Mouse (Mus musculus): ENCODE data around the gene Lst1. TPM values are rescaled to one million over a fixed set of nuclear protein-coding genes. Genes with fewer than 3 reads are reported as not detected.

Gene Lst1
- total and polyA plus RNA-seq, 3 experiments, result 15.2 to 29.0 TPM; not detected in 1

DNA sequence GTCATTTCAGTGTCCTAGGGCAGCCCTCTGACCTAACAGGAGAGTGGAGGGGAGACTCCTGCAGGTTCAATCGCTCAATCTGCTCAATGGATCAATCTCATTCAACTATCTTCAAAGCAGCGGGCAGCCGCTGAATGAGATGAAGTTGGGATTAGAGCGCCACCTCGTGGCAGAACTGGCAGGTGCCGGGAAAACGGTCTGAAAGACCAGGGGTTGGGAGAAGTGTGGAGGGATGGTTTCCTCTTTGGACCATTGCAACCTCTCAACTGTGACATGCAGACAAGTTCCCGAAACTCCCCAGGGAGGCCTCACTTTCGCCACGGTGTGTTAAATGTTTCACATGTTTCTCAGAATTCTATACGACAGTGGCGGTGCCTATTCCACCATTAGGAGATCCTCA is 43.8 kb upstream of the Lst1 start:
- peak; percentile 78 for DNase-seq (ENCODE audit: low read depth, low spot score)
- Histone ChIP-seq H3K79me2 (ENCODE audit: control insufficient read depth, insufficient read depth, low read length, poor library complexity) (peaks cover 27% of the 10 kb centered on the region), H3K9ac (ENCODE audit: control insufficient read depth, low read depth, low read length, poor library complexity, severe bottlenecking) (no peak overlapping the region), H3K9me3 (replicated peaks; ENCODE audit: insufficient read depth, low read length) (no peaks in the 10 kb centered on the region), H3K36me3 (ENCODE audit: control insufficient read depth in 1 of 2, insufficient read depth in 2 of 2, low read length in 2 of 2) (peaks cover 6 to 13% of the 10 kb centered on the region in 2 experiments), H3K4me1 (ENCODE audit: control insufficient read depth in 1 of 2, insufficient read depth in 2 of 2, low read length in 2 of 2) (peaks cover 0 to 9% of the 10 kb centered on the region in 2 experiments; a peak in 2 of 4 replicates), H3K27me3 (ENCODE audit: control insufficient read depth in 1 of 2, insufficient read depth in 2 of 2, low read length in 2 of 2) (no peaks in the 10 kb centered on the region), H3K27ac (ENCODE audit: control insufficient read depth, low read depth, low read length) (no peak overlapping the region), H3K4me3 (ENCODE audit: control insufficient read depth in 1 of 2, insufficient read depth in 1 of 2, low read depth in 2 of 2, low read length in 2 of 2) (no peak overlapping the region)
- no peak for TF ChIP-seq MAFK (IDR thresholded peaks at IDR 0.05; ENCODE audit: borderline replicate concordance, low read depth, low read length)
- TF ChIP-seq GATA1 (IDR thresholded peaks at IDR 0.05; ENCODE audit: low read depth, low read length), result no peak
- TF ChIP-seq ZNF384 (IDR thresholded peaks at IDR 0.05; ENCODE audit: low read depth, low read length), result peak; percentile 24; the same call in 1 of the 2 replicates
- TF ChIP-seq MYB (IDR thresholded peaks at IDR 0.05; ENCODE audit: low read depth, low read length), result no peak
- no peak for TF ChIP-seq JUND (IDR thresholded peaks at IDR 0.05; ENCODE audit: low read depth, low read length)
- TF ChIP-seq BHLHE40 (IDR thresholded peaks at IDR 0.05; ENCODE audit: borderline replicate concordance, low read depth, low read length), result no peak
- TF ChIP-seq CTCF (IDR thresholded peaks at IDR 0.05 in 2 of 3, conservative IDR thresholded peaks at IDR 0.05 in 1 of 3; ENCODE audit: control insufficient read depth in 1 of 3, insufficient read depth in 1 of 3, low read depth in 2 of 3, low read length in 3 of 3, poor library complexity in 1 of 3, severe bottlenecking in 1 of 3), result peak; percentile 85 to 93 (median 89)
- peak; percentile 29; the same call in 1 of the 2 replicates for TF ChIP-seq MAX (IDR thresholded peaks at IDR 0.05; ENCODE audit: low read length)
- TF ChIP-seq RCOR1 (IDR thresholded peaks at IDR 0.05; ENCODE audit: low read depth, low read length), result no peak
- peak; percentile 65; the same call in 1 of the 2 replicates for TF ChIP-seq SIN3A (IDR thresholded peaks at IDR 0.05; ENCODE audit: low read length)
- TF ChIP-seq ELF1 (IDR thresholded peaks at IDR 0.05; ENCODE audit: low read depth, low read length), result 0 out of 2 replicates have a peak, but pooled peaks have one; percentile 13
- TF ChIP-seq TCF12 (IDR thresholded peaks at IDR 0.05; ENCODE audit: low read depth, low read length), result no peak
- TF ChIP-seq SMC3 (IDR thresholded peaks at IDR 0.05; ENCODE audit: low read depth, low read length), result peak; percentile 96
- TF ChIP-seq MYC (IDR thresholded peaks at IDR 0.05; ENCODE audit: low read depth, low read length), result 0 out of 2 replicates have a peak, but pooled peaks have one; percentile 37
- TF ChIP-seq CHD2 (IDR thresholded peaks at IDR 0.05; ENCODE audit: low read length), result no peak
- no peak for TF ChIP-seq UBTF (IDR thresholded peaks at IDR 0.05; ENCODE audit: borderline replicate concordance, insufficient read depth, low read depth, low read length)
- peak; percentile 83 for TF ChIP-seq RAD21 (IDR thresholded peaks at IDR 0.05; ENCODE audit: low read depth, low read length)
- no peak for TF ChIP-seq USF2 (IDR thresholded peaks at IDR 0.05; ENCODE audit: borderline replicate concordance in 1 of 2, insufficient read depth in 1 of 2, low read depth in 1 of 2, low read length in 2 of 2)
- no peak for TF ChIP-seq GABPA (IDR thresholded peaks at IDR 0.05; ENCODE audit: low read depth, low read length)
- no peak for TF ChIP-seq USF1 (IDR thresholded peaks at IDR 0.05; ENCODE audit: low read depth, low read length)
- TF ChIP-seq POLR2AphosphoS5 (IDR thresholded peaks at IDR 0.05; ENCODE audit: borderline replicate concordance, low read depth, low read length), result no peak
- no peak for TF ChIP-seq EP300 (IDR thresholded peaks at IDR 0.05; ENCODE audit: low read depth in 1 of 2, low read length in 2 of 2)
- no peak for TF ChIP-seq CHD1 (IDR thresholded peaks at IDR 0.05; ENCODE audit: low read depth, low read length)
- no peak for TF ChIP-seq NRF1 (IDR thresholded peaks at IDR 0.05; ENCODE audit: insufficient read depth, low read depth, low read length, poor library complexity, severe bottlenecking)
- no peak for TF ChIP-seq KAT2A (conservative IDR thresholded peaks at IDR 0.05; ENCODE audit: low read depth, low read length)
- no peak for TF ChIP-seq E2F4 (IDR thresholded peaks at IDR 0.05; ENCODE audit: borderline replicate concordance, low read depth, low read length)
- TF ChIP-seq MXI1 (IDR thresholded peaks at IDR 0.05; ENCODE audit: low read depth, low read length), result no peak
- no peak for TF ChIP-seq ZKSCAN1 (IDR thresholded peaks at IDR 0.05; ENCODE audit: low read depth, low read length)
- TF ChIP-seq ZC3H11A (IDR thresholded peaks at IDR 0.05; ENCODE audit: low read depth, low read length), result peak; percentile 86
- no peak for TF ChIP-seq POLR2A (IDR thresholded peaks at IDR 0.05; ENCODE audit: control insufficient read depth in 1 of 2, insufficient read depth in 1 of 2, low read depth in 1 of 2, low read length in 2 of 2, poor library complexity in 1 of 2)
- no peak for TF ChIP-seq ZMIZ1 (IDR thresholded peaks at IDR 0.05; ENCODE audit: low read depth, low read length)
- TF ChIP-seq ETS1 (IDR thresholded peaks at IDR 0.05; ENCODE audit: low read depth, low read length), result no peak
- no peak for TF ChIP-seq MEF2A (IDR thresholded peaks at IDR 0.05; ENCODE audit: extremely low read depth, insufficient replicate concordance, low read depth, low read length, poor library complexity, severe bottlenecking)
- TF ChIP-seq POLR2AphosphoS2 (IDR thresholded peaks at IDR 0.05; ENCODE audit: low read length), result no peak
- no peak for TF ChIP-seq TAL1 (IDR thresholded peaks at IDR 0.05; ENCODE audit: low read length)
- no peak for TF ChIP-seq NELFE (IDR thresholded peaks at IDR 0.05; ENCODE audit: low read depth, low read length)
- TF ChIP-seq MAZ (IDR thresholded peaks at IDR 0.05; ENCODE audit: low read depth, low read length), result no peak
- TF ChIP-seq TBP (IDR thresholded peaks at IDR 0.05; ENCODE audit: low read depth, low read length), result no peak

Data from MEL (cell line).